ENCODE assay signal across 11 mouse cellular contexts in the genomic region with DNA sequence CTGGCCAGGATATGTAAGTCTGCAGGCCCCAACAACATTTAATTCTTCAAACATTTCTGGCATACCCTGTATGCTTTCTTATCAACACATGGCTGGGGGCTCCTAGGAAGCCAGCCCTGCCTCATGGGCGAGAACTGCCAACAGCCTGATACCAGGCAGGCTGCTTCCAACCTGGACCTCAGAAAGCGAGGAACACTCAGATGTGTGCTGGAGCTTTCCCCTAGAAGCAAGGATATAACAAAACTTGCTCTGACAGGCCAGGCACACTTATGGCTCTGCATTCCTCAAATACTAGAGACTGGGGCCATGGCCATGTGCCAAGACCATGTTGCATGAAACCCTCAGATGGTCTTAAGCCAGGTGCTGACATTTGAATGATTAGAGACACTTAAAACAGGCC.
DNase-seq lines count a peak whose midpoint lies in the region; ATAC-seq and TF ChIP-seq lines count a peak whose summit lies in the region.
"Had no signal": no experiment of that assay in that cellular context is flagged by ENCODE, and none has a peak within 500 bp of the region (broad histone marks: within the 10 kb centered on the region; RNA-seq: fewer than 3 reads in every experiment).

No protein-coding gene starts in this region.

- peak; percentile 9 for DNase-seq in forebrain, embryonic 14.5 days (ENCODE audit: low spot score)
- DNase-seq in limb, embryonic 10.5 days (ENCODE audit: low spot score): no peak
- DNase-seq in liver, postnatal 0 days: no peak
- no peak for DNase-seq in left cerebral cortex, postnatal 36 days (ENCODE audit: low spot score in 2 of 2)
- DNase-seq in retina, postnatal 1 day: no peak
- DNase-seq: adrenal gland, adult 2 months; embryo, embryonic 11 days had no signal

- H3K9me3 ChIP-seq in forebrain, embryonic 14.5 days (replicated peaks; ENCODE audit: control insufficient read depth, low read length): no peaks in the 10 kb centered on the region
- H3K9me3 ChIP-seq in forebrain, embryonic 15.5 days: no peaks in the 10 kb centered on the region
- 0 out of 2 replicates have a peak, but pooled peaks cover 2% of the 10 kb centered on the region for H3K9me3 ChIP-seq in limb, embryonic 12.5 days
- H3K9me3 ChIP-seq in limb, embryonic 10.5 days (replicated peaks): no peaks in the 10 kb centered on the region
- no peaks in the 10 kb centered on the region for H3K9me3 ChIP-seq in liver, postnatal 0 days (ENCODE audit: low read length)
- H3K9me3 ChIP-seq: hindbrain, embryonic 15.5 days had no signal

- no peak overlapping the region for H3K9ac ChIP-seq in forebrain, embryonic 14.5 days (ENCODE audit: low read length)
- no peak overlapping the region for H3K9ac ChIP-seq in forebrain, embryonic 15.5 days (replicated peaks)
- H3K9ac ChIP-seq in limb, embryonic 12.5 days (replicated peaks): no peak overlapping the region
- peak overlapping the region; percentile 47; the same call in 1 of the 2 replicates for H3K9ac ChIP-seq in liver, postnatal 0 days (replicated peaks)
- H3K9ac ChIP-seq: hindbrain, embryonic 15.5 days had no signal

- no peak overlapping the region for H3K4me2 ChIP-seq in forebrain, embryonic 14.5 days (ENCODE audit: low read length)
- H3K4me2 ChIP-seq in forebrain, embryonic 15.5 days (replicated peaks): no peak overlapping the region
- H3K4me2 ChIP-seq in limb, embryonic 12.5 days: no peak overlapping the region
- H3K4me2 ChIP-seq in liver, postnatal 0 days (ENCODE audit: low read depth, low read length): peak overlapping the region; percentile 43; the same call in 1 of the 2 replicates
- H3K4me2 ChIP-seq: hindbrain, embryonic 15.5 days had no signal

- 0 out of 2 replicates have a peak, but pooled peaks cover 2% of the 10 kb centered on the region for H3K4me1 ChIP-seq in forebrain, embryonic 14.5 days (ENCODE audit: control insufficient read depth, insufficient read depth, low read length)
- H3K4me1 ChIP-seq in forebrain, embryonic 15.5 days: peaks cover 6% of the 10 kb centered on the region; the same call in 1 of the 2 replicates
- peaks cover 12% of the 10 kb centered on the region; the same call in 1 of the 2 replicates for H3K4me1 ChIP-seq in limb, embryonic 12.5 days (replicated peaks)
- 0 out of 2 replicates have a peak, but pooled peaks cover 16% of the 10 kb centered on the region for H3K4me1 ChIP-seq in limb, embryonic 10.5 days
- no peaks in the 10 kb centered on the region for H3K4me1 ChIP-seq in cortical plate, adult 2 months (ENCODE audit: control insufficient read depth, insufficient read depth, low read length)
- peaks cover 22% of the 10 kb centered on the region for H3K4me1 ChIP-seq in liver, postnatal 0 days (ENCODE audit: insufficient read depth)
- H3K4me1 ChIP-seq: hindbrain, embryonic 15.5 days had no signal

- no peak for ATAC-seq in forebrain, embryonic 14.5 days
- no peak; the same call in 1 of the 2 replicates for ATAC-seq in forebrain, embryonic 15.5 days (replicated peaks)
- no peak for ATAC-seq in limb, embryonic 12.5 days (ENCODE audit: insufficient number of reproducible peaks, insufficient read depth, low FRiP score, low TSS enrichment, low read depth)
- no peak for ATAC-seq in liver, postnatal 0 days

- no peak overlapping the region for H3K27ac ChIP-seq in forebrain, embryonic 14.5 days (ENCODE audit: low read depth, low read length)
- H3K27ac ChIP-seq in forebrain, embryonic 15.5 days (replicated peaks): no peak overlapping the region
- peak overlapping the region; percentile 56; the same call in 1 of the 2 replicates for H3K27ac ChIP-seq in limb, embryonic 12.5 days
- no peak overlapping the region for H3K27ac ChIP-seq in limb, embryonic 10.5 days
- H3K27ac ChIP-seq in cortical plate, adult 2 months (ENCODE audit: insufficient read depth, low read length): 0 out of 2 replicates have a peak overlapping the region, but pooled peaks have one; percentile 9
- H3K27ac ChIP-seq in liver, postnatal 0 days (ENCODE audit: low read depth): peak overlapping the region; percentile 46
- H3K27ac ChIP-seq: hindbrain, embryonic 15.5 days had no signal

- no peaks in the 10 kb centered on the region for H3K36me3 ChIP-seq in forebrain, embryonic 14.5 days (ENCODE audit: control insufficient read depth, insufficient read depth, low read length)
- no peaks in the 10 kb centered on the region for H3K36me3 ChIP-seq in forebrain, embryonic 15.5 days
- H3K36me3 ChIP-seq in limb, embryonic 12.5 days: no peaks in the 10 kb centered on the region
- no peaks in the 10 kb centered on the region for H3K36me3 ChIP-seq in limb, embryonic 10.5 days
- no peaks in the 10 kb centered on the region for H3K36me3 ChIP-seq in liver, postnatal 0 days (replicated peaks; ENCODE audit: insufficient read depth, low read length)
- H3K36me3 ChIP-seq: hindbrain, embryonic 15.5 days had no signal

- intact Hi-C loops in left cerebral cortex, postnatal 36 days (cut with DNase I): no loop called here

- TF ChIP-seq EP300 in liver, postnatal 0 days (IDR thresholded peaks at IDR 0.05; ENCODE audit: low read depth): no peak

- 70% methylated on average over 2 of the region's 2 CpGs for WGBS in forebrain, embryonic 14.5 days
- 72% methylated on average over 2 of the region's 2 CpGs for WGBS in forebrain, embryonic 15.5 days
- WGBS in limb, embryonic 12.5 days: 79% methylated on average over 2 of the region's 2 CpGs
- 83% methylated on average over 2 of the region's 2 CpGs for WGBS in limb, embryonic 10.5 days
- WGBS in liver, postnatal 0 days (ENCODE audit: insufficient replicate concordance): 58% methylated on average over 2 of the region's 2 CpGs

- no peak for TF ChIP-seq CTCF in cortical plate, adult 2 months (IDR thresholded peaks at IDR 0.05; ENCODE audit: extremely low read depth, insufficient read depth, low read length)
- no peak for TF ChIP-seq CTCF in liver, postnatal 0 days (IDR thresholded peaks at IDR 0.05; ENCODE audit: low read depth)

- no peak for TF ChIP-seq POLR2A in cortical plate, adult 2 months (IDR thresholded peaks at IDR 0.05; ENCODE audit: extremely low read depth, insufficient read depth, low read length)

- H3K4me3 ChIP-seq in forebrain, embryonic 14.5 days (ENCODE audit: low read depth, low read length): no peak overlapping the region
- no peak overlapping the region for H3K4me3 ChIP-seq in forebrain, embryonic 15.5 days
- H3K4me3 ChIP-seq in limb, embryonic 12.5 days (replicated peaks): no peak overlapping the region
- no peak overlapping the region for H3K4me3 ChIP-seq in limb, embryonic 10.5 days
- no peak overlapping the region for H3K4me3 ChIP-seq in cortical plate, adult 2 months (ENCODE audit: insufficient read depth, low read length)
- H3K4me3 ChIP-seq in liver, postnatal 0 days (ENCODE audit: low read depth, low read length): no peak overlapping the region
- H3K4me3 ChIP-seq: hindbrain, embryonic 15.5 days had no signal

- H3K27me3 ChIP-seq in forebrain, embryonic 14.5 days (replicated peaks; ENCODE audit: control insufficient read depth, insufficient read depth, low read length): no peaks in the 10 kb centered on the region
- H3K27me3 ChIP-seq in forebrain, embryonic 15.5 days: no peaks in the 10 kb centered on the region
- H3K27me3 ChIP-seq in limb, embryonic 12.5 days: no peaks in the 10 kb centered on the region
- no peaks in the 10 kb centered on the region for H3K27me3 ChIP-seq in limb, embryonic 10.5 days (ENCODE audit: low read depth, poor library complexity, severe bottlenecking)
- no peaks in the 10 kb centered on the region for H3K27me3 ChIP-seq in liver, postnatal 0 days (ENCODE audit: insufficient read depth, low read length)
- H3K27me3 ChIP-seq: hindbrain, embryonic 15.5 days had no signal

Comparison
In these comparisons a context has a peak if more than half of its experiments do, and no peak if none do; other contexts are left out.
1. H3K27ac ChIP-seq: peak in limb, embryonic 12.5 days (single experiment), cortical plate, adult 2 months (single experiment) and liver, postnatal 0 days (single experiment); none in forebrain, embryonic 14.5 days (single experiment), forebrain, embryonic 15.5 days (single experiment) and limb, embryonic 10.5 days (single experiment).